Comparison of ENCODE assay signal across 8 mouse cellular contexts in the genomic region with DNA sequence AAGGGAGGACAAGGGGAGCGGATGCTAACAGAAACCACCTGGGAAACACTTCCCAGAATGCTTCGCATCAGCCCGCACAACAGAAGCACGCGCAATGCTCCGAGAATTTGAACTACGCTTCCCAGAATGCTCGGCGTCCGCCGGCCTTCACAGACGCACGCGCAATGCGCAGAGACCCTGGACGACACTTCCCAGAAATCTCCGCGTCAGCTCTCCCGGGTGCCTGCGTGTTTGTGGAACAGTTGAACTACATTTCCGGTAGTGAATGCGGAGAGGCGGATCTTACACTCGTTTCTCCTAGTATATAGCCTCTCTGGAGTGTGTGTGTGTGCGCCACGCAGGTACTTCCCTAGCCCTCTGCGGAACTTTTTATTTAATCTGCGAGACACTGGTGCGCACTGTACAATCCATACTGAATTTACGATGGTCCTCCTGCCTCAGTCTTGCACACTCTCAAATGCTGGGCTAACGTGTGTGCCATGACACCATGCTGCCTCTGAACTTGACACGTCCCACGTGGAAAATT. TPM values are rescaled to one million over a fixed set of nuclear protein-coding genes. Genes with fewer than 3 reads are reported as not detected.
DNase-seq lines count a peak whose midpoint lies in the region; ATAC-seq and TF ChIP-seq lines count a peak whose summit lies in the region.

A gene (minus strand): TSS at position 100 of the 526 bp plus-strand sequence.

- H3K9ac ChIP-seq in MEL (ENCODE audit: control insufficient read depth, low read depth, low read length, poor library complexity, severe bottlenecking): peak within 1 kb of the TSS; percentile 78
- peak within 1 kb of the TSS; percentile 76 for H3K9ac ChIP-seq in forebrain, postnatal 0 days
- H3K9ac ChIP-seq in lung, embryonic 15.5 days: peak within 1 kb of the TSS; percentile 51

- peak; percentile 98 for DNase-seq in MEL (ENCODE audit: low read depth, low spot score)
- peak; percentile 96 to 98 for DNase-seq in cerebellum, adult 2 months
- peak; percentile 98 for DNase-seq in forebrain, postnatal 0 days
- peak; percentile 94 for DNase-seq in heart, postnatal 4 days
- peak; percentile 96 to 97 for DNase-seq in layer of hippocampus, adult 8-10 months (ENCODE audit: low spot score in 2 of 2)
- DNase-seq in ovary, adult 18-20 months (ENCODE audit: low spot score): peak; percentile 91
- DNase-seq in thymus, postnatal 0 days (ENCODE audit: low spot score): peak; percentile 95

- no peak for TF ChIP-seq EP300 in MEL (IDR thresholded peaks at IDR 0.05; ENCODE audit: low read depth in 1 of 2, low read length in 2 of 2)

- TF ChIP-seq CTCF in MEL (IDR thresholded peaks at IDR 0.05 in 2 of 3, conservative IDR thresholded peaks at IDR 0.05 in 1 of 3; ENCODE audit: control insufficient read depth in 1 of 3, insufficient read depth in 1 of 3, low read depth in 2 of 3, low read length in 3 of 3, poor library complexity in 1 of 3, severe bottlenecking in 1 of 3): no peak
- no peak for TF ChIP-seq CTCF in cerebellum, adult 2 months (IDR thresholded peaks at IDR 0.05; ENCODE audit: borderline replicate concordance, insufficient read depth, low read depth, low read length)
- TF ChIP-seq CTCF in forebrain, postnatal 0 days (IDR thresholded peaks at IDR 0.05; ENCODE audit: low read depth): no peak

- no peaks in the 10 kb centered on the region for H3K9me3 ChIP-seq in MEL (replicated peaks; ENCODE audit: insufficient read depth, low read length)
- no peaks in the 10 kb centered on the region for H3K9me3 ChIP-seq in forebrain, postnatal 0 days (ENCODE audit: low read length)
- no peaks in the 10 kb centered on the region for H3K9me3 ChIP-seq in lung, embryonic 15.5 days

- H3K27ac ChIP-seq in MEL (ENCODE audit: control insufficient read depth, low read depth, low read length): peak within 1 kb of the TSS; percentile 80
- peak within 1 kb of the TSS; percentile 58 for H3K27ac ChIP-seq in cerebellum, adult 2 months (ENCODE audit: insufficient read depth, low read length)
- H3K27ac ChIP-seq in forebrain, postnatal 0 days (ENCODE audit: low read depth, low read length): peak within 1 kb of the TSS; percentile 89
- peak within 1 kb of the TSS; percentile 69 for H3K27ac ChIP-seq in lung, embryonic 15.5 days

- peak in 1 of 2 experiments; percentile 96; a peak in 3 of 4 replicates for TF ChIP-seq POLR2A in MEL (IDR thresholded peaks at IDR 0.05; ENCODE audit: control insufficient read depth in 1 of 2, insufficient read depth in 1 of 2, low read depth in 1 of 2, low read length in 2 of 2, poor library complexity in 1 of 2)
- TF ChIP-seq POLR2A in cerebellum, adult 2 months (IDR thresholded peaks at IDR 0.05; ENCODE audit: borderline replicate concordance, insufficient read depth, low read length): peak; percentile 86; the same call in 1 of the 2 replicates

- peaks cover 2% of the 10 kb centered on the region for H3K79me2 ChIP-seq in MEL (ENCODE audit: control insufficient read depth, insufficient read depth, low read length, poor library complexity)

- H3K36me3 ChIP-seq in MEL (ENCODE audit: control insufficient read depth in 1 of 2, insufficient read depth in 2 of 2, low read length in 2 of 2): peaks cover 0 to 25% of the 10 kb centered on the region in 2 experiments; a peak in 2 of 4 replicates
- peaks cover 13% of the 10 kb centered on the region for H3K36me3 ChIP-seq in forebrain, postnatal 0 days (ENCODE audit: insufficient read depth)
- H3K36me3 ChIP-seq in lung, embryonic 15.5 days: peaks cover 3% of the 10 kb centered on the region; the same call in 1 of the 2 replicates

- no peak for TF ChIP-seq RAD21 in MEL (IDR thresholded peaks at IDR 0.05; ENCODE audit: low read depth, low read length)

- peaks cover 7 to 32% of the 10 kb centered on the region in 2 experiments; a peak in 3 of 4 replicates for H3K4me1 ChIP-seq in MEL (ENCODE audit: control insufficient read depth in 1 of 2, insufficient read depth in 2 of 2, low read length in 2 of 2)
- peaks cover 4% of the 10 kb centered on the region; the same call in 1 of the 2 replicates for H3K4me1 ChIP-seq in cerebellum, adult 2 months (ENCODE audit: control insufficient read depth, insufficient read depth, low read length)
- 0 out of 2 replicates have a peak, but pooled peaks cover 4% of the 10 kb centered on the region for H3K4me1 ChIP-seq in forebrain, postnatal 0 days (ENCODE audit: insufficient read depth)
- H3K4me1 ChIP-seq in lung, embryonic 15.5 days: 0 out of 2 replicates have a peak, but pooled peaks cover 8% of the 10 kb centered on the region

- peak within 1 kb of the TSS; percentile 69 to 72 for H3K4me3 ChIP-seq in MEL (ENCODE audit: control insufficient read depth in 1 of 2, insufficient read depth in 1 of 2, low read depth in 2 of 2, low read length in 2 of 2)
- peak within 1 kb of the TSS; percentile 85 for H3K4me3 ChIP-seq in cerebellum, adult 2 months (replicated peaks; ENCODE audit: insufficient read depth, low read depth, low read length)
- H3K4me3 ChIP-seq in forebrain, postnatal 0 days (ENCODE audit: low read depth, low read length): peak within 1 kb of the TSS; percentile 53
- peak within 1 kb of the TSS; percentile 57 for H3K4me3 ChIP-seq in lung, embryonic 15.5 days

- no peaks in the 10 kb centered on the region for H3K27me3 ChIP-seq in MEL (ENCODE audit: control insufficient read depth in 1 of 2, insufficient read depth in 2 of 2, low read length in 2 of 2)
- no peaks in the 10 kb centered on the region for H3K27me3 ChIP-seq in cerebellum, adult 2 months (ENCODE audit: control insufficient read depth, insufficient read depth, low read length)
- H3K27me3 ChIP-seq in forebrain, postnatal 0 days (ENCODE audit: insufficient read depth, low read length): no peaks in the 10 kb centered on the region
- no peaks in the 10 kb centered on the region for H3K27me3 ChIP-seq in lung, embryonic 15.5 days

- WGBS in cerebellum, adult 2 months: under 1% methylated on average over 33 of the region's 33 CpGs
- WGBS in forebrain, postnatal 0 days: under 1% methylated on average over 33 of the region's 33 CpGs
- under 1% methylated on average over 33 of the region's 33 CpGs for WGBS in lung, embryonic 15.5 days

- H3K4me2 ChIP-seq in forebrain, postnatal 0 days (ENCODE audit: low read depth): peak within 1 kb of the TSS; percentile 67
- H3K4me2 ChIP-seq in lung, embryonic 15.5 days: peak within 1 kb of the TSS; percentile 71

- ATAC-seq in forebrain, postnatal 0 days: peak; percentile 98
- peak; percentile 95 for ATAC-seq in lung, embryonic 15.5 days (ENCODE audit: borderline replicate concordance, extremely low read depth, low FRiP score, low TSS enrichment)

TF ChIP-seq in MEL, 35 proteins besides CTCF, POLR2A, EP300 and RAD21 (continues in another document):
- TF ChIP-seq BHLHE40 (IDR thresholded peaks at IDR 0.05; ENCODE audit: borderline replicate concordance, low read depth, low read length) (0 out of 2 replicates have a peak, but pooled peaks have one; percentile 0), CHD1 (IDR thresholded peaks at IDR 0.05; ENCODE audit: low read depth, low read length) (no peak), ZKSCAN1 (IDR thresholded peaks at IDR 0.05; ENCODE audit: low read depth, low read length) (no peak), ELF1 (IDR thresholded peaks at IDR 0.05; ENCODE audit: low read depth, low read length) (peak; percentile 88), ZMIZ1 (IDR thresholded peaks at IDR 0.05; ENCODE audit: low read depth, low read length) (peak; percentile 81; the same call in 1 of the 2 replicates), MYC (IDR thresholded peaks at IDR 0.05; ENCODE audit: low read depth, low read length) (peak; percentile 93), MXI1 (IDR thresholded peaks at IDR 0.05; ENCODE audit: low read depth, low read length) (peak; percentile 86), POLR2AphosphoS5 (IDR thresholded peaks at IDR 0.05; ENCODE audit: borderline replicate concordance, low read depth, low read length) (no peak), TAL1 (IDR thresholded peaks at IDR 0.05; ENCODE audit: low read length) (no peak), MAFK (IDR thresholded peaks at IDR 0.05; ENCODE audit: borderline replicate concordance, low read depth, low read length) (no peak), POLR2AphosphoS2 (IDR thresholded peaks at IDR 0.05; ENCODE audit: low read length) (peak; percentile 90), HCFC1 (IDR thresholded peaks at IDR 0.05; ENCODE audit: low read depth, low read length) (peak; percentile 96), NRF1 (IDR thresholded peaks at IDR 0.05; ENCODE audit: insufficient read depth, low read depth, low read length, poor library complexity, severe bottlenecking) (peak; percentile 97), SMC3 (IDR thresholded peaks at IDR 0.05; ENCODE audit: low read depth, low read length) (no peak), GABPA (IDR thresholded peaks at IDR 0.05; ENCODE audit: low read depth, low read length) (no peak), MEF2A (IDR thresholded peaks at IDR 0.05; ENCODE audit: extremely low read depth, insufficient replicate concordance, low read depth, low read length, poor library complexity, severe bottlenecking) (no peak), E2F4 (IDR thresholded peaks at IDR 0.05; ENCODE audit: borderline replicate concordance, low read depth, low read length) (no peak), MYB (IDR thresholded peaks at IDR 0.05; ENCODE audit: low read depth, low read length) (no peak), TCF12 (IDR thresholded peaks at IDR 0.05; ENCODE audit: low read depth, low read length) (peak; percentile 64; the same call in 1 of the 2 replicates), TBP (IDR thresholded peaks at IDR 0.05; ENCODE audit: low read depth, low read length) (peak; percentile 90), USF2 (IDR thresholded peaks at IDR 0.05; ENCODE audit: borderline replicate concordance in 1 of 2, insufficient read depth in 1 of 2, low read depth in 1 of 2, low read length in 2 of 2) (no peak), MAX (IDR thresholded peaks at IDR 0.05; ENCODE audit: low read length) (peak; percentile 79), NELFE (IDR thresholded peaks at IDR 0.05; ENCODE audit: low read depth, low read length) (peak; percentile 94)

RNA-seq across cellular contexts. Expression of the gene that starts here (rescaled TPM):
- total RNA-seq in MEL (2012; rRNA removed): 5.9 and 6.9 TPM in 2 replicates
- polyA plus RNA-seq in MEL (2012; ENCODE audit: insufficient read depth in 1 of 2, insufficient read length in 2 of 2, low read depth in 1 of 2, low replicate concordance in 2 of 2, missing spikeins in 1 of 2): 1 to 10 TPM in 1 of 2 experiments, not detected in 1; 5.9 TPM
- polyA plus RNA-seq in cerebellum, adult 2 months (2012; rRNA removed): 18.2 and 18.3 TPM in 2 replicates
- total RNA-seq in forebrain, postnatal 0 days (2014; rRNA removed): 15.8 and 16.9 TPM in 2 replicates
- polyA plus RNA-seq in forebrain, postnatal 0 days (2015; fragmentation: Nextera tagmentation; extraction: Ambion mirVana): 19.3 and 21.2 TPM in 2 replicates
- 1 to 10 TPM; 1.0 to 1.8 TPM for total RNA-seq in heart, postnatal 4 days (2021)
- 10 to 100 TPM; 14.4 to 18.3 (median 15.6) TPM for total RNA-seq in layer of hippocampus, adult 8-10 months (2022)
- polyA plus RNA-seq in lung, embryonic 15.5 days (2015; fragmentation: Nextera tagmentation; extraction: Ambion mirVana): 10.3 and 10.4 TPM in 2 replicates
- polyA plus RNA-seq in thymus, postnatal 0 days (2015; fragmentation: Nextera tagmentation; extraction: Ambion mirVana): 4.6 and 5.5 TPM in 2 replicates

Comparison
In these comparisons a context has a peak if more than half of its experiments do, and no peak if none do; other contexts are left out.
1. Peak in every context shown above with its lines: DNase-seq, ATAC-seq, H3K4me3 ChIP-seq and H3K27ac ChIP-seq.